Mouse (Mus musculus) hindbrain, embryonic 11.5 days (tissue): ENCODE data around the gene Anapc16. TPM values are rescaled to one million over a fixed set of nuclear protein-coding genes. Genes with fewer than 3 reads are reported as not detected.

Experiments used
- ATAC-seq: fragments of 200-750 bp; cut with Nextera tagmentation; 2 replicates; pipeline ENCODE4 v1.8.0; 2017; ENCODE audit warnings: mild to moderate bottlenecking, moderate TSS enrichment, moderate library complexity; ENCODE audit not compliant: low FRiP score
- DNase-seq: peaks from one replicate; pipeline ENCODE4 v3.0.0-alpha.2; 2015; ENCODE audit warnings: low spot score
- H3K27ac ChIP-seq: fragments of 300-500 bp; sonication (generic); 2 replicates; pipeline ENCODE4 v1.5.1; 2014; ENCODE audit warnings: mild to moderate bottlenecking, low read depth, low read length
- H3K27me3 ChIP-seq: fragments of 300-500 bp; sonication (generic); 2 replicates; pipeline ENCODE4 v1.6.1; 2014; ENCODE audit warnings: mild to moderate bottlenecking, low read length, moderate library complexity, mixed read lengths; ENCODE audit not compliant: control insufficient read depth, insufficient read depth
- H3K36me3 ChIP-seq: fragments of 300-500 bp; sonication (generic); 2 replicates; pipeline ENCODE4 v1.6.1; 2014; ENCODE audit warnings: mild to moderate bottlenecking, low read length, moderate library complexity, mixed read lengths; ENCODE audit not compliant: control insufficient read depth, insufficient read depth
- H3K4me1 ChIP-seq: fragments of 300-500 bp; sonication (generic); replicated peaks from 2 replicates; pipeline ENCODE4 v1.6.1; 2014; ENCODE audit warnings: low read length, mixed read lengths; ENCODE audit not compliant: control insufficient read depth, insufficient read depth
- H3K4me2 ChIP-seq: fragments of 300-500 bp; sonication (generic); replicated peaks from 2 replicates; pipeline ENCODE4 v1.6.1; 2014; ENCODE audit warnings: mild to moderate bottlenecking, low read depth, low read length
- H3K4me3 ChIP-seq: fragments of 300-500 bp; sonication (generic); 2 replicates; pipeline ENCODE4 v1.5.1; 2014; ENCODE audit warnings: low read depth, low read length
- H3K9ac ChIP-seq: fragments of 300-500 bp; sonication (generic); 2 replicates; pipeline ENCODE4 v1.6.1; 2014; ENCODE audit warnings: low read depth, low read length
- H3K9me3 ChIP-seq: fragments of 300-500 bp; sonication (generic); 2 replicates; pipeline ENCODE4 v1.6.1; 2016; ENCODE audit warnings: low read length; ENCODE audit not compliant: control insufficient read depth
- WGBS: fragments of 180-500 bp; shearing (Covaris S2); extraction: QIAGEN DNeasy Blood & Tissue Kit; methylation state at CpG from one replicate; pipeline ENCODE4 v1.1.7; 2014; 5-methylcytosine and 5-hydroxymethylcytosine counted together
- polyA plus RNA-seq: library from polyadenylated mRNA; unstranded; fragments of >200 nt; fragmentation: Nextera tagmentation; extraction: Ambion mirVana; gene quantifications from 2 replicates; pipeline ENCODE4 v1.2.1, GENCODE M21; 2014

Anapc16 gene
- polyA plus RNA-seq, 1 experiment from 2014 or later, result 115 TPM

DNA sequence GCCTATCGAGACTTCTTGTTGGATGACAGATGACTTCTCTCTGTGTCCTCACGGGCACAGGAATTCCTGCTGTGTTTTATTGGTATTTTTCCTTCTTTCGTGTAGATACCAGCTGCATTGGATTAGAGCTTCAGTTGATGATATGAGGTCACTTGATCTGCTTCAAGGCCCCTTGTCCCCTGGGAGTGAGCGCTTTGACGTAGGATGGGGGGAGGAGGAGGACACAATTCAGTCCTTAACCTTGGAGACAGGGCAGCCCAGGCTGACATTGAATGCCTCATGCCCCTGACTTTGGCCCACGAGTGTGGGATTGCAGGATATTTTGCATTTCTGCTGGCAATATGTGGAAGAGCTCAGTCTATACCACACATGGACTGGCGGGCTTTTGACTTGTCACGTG is 28.6 kb upstream of the Anapc16 start:
- WGBS, result 76% methylated on average over 8 of the region's 8 CpGs
- H3K4me2 ChIP-seq, result no peak overlapping the region
- no peaks in the 10 kb centered on the region for H3K4me1 ChIP-seq
- H3K27me3 ChIP-seq, result no peaks in the 10 kb centered on the region
- H3K4me3 ChIP-seq, result no peak overlapping the region
- DNase-seq (no peak), ATAC-seq (no peak)
- no peaks in the 10 kb centered on the region for H3K9me3 ChIP-seq
- H3K9ac ChIP-seq, result no peak overlapping the region
- no peaks in the 10 kb centered on the region for H3K36me3 ChIP-seq
- H3K27ac ChIP-seq, result no peak overlapping the region

DNA sequence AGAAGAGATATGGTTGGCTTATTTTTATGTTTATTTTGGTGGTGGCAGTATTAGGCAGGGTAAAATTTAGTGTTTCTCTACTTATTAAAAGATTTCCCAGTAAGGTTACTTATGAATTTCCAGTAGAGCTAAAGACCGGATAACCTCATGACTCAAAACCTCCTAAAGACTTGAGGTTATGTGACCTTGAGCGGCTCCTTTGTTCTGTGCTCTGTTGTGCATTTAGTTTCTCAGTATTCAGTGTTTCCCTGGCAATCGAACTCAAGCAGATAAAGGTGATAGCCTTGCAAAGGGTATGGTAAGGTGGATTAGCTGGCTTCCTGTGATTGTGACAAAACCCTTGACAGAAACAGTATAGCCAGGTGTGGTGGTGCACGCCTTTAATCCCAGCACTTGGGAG is 26.5 kb upstream of the Anapc16 start:
- no peak for DNase-seq
- H3K9ac ChIP-seq, result no peak overlapping the region
- H3K9me3 ChIP-seq, result no peaks in the 10 kb centered on the region
- H3K27me3 ChIP-seq, result no peaks in the 10 kb centered on the region
- no peak overlapping the region for H3K4me3 ChIP-seq
- no peaks in the 10 kb centered on the region for H3K36me3 ChIP-seq
- no peaks in the 10 kb centered on the region for H3K4me1 ChIP-seq
- WGBS, result 85% methylated on average over 4 of the region's 4 CpGs
- no peak for ATAC-seq
- no peak overlapping the region for H3K27ac ChIP-seq
- H3K4me2 ChIP-seq, result no peak overlapping the region

- no peak overlapping the region for H3K4me3 ChIP-seq
- ATAC-seq (no peak), DNase-seq (no peak)
- H3K4me2 ChIP-seq, result no peak overlapping the region
- 81% methylated on average over 7 of the region's 7 CpGs for WGBS
- H3K36me3 ChIP-seq, result no peaks in the 10 kb centered on the region
- no peak overlapping the region for H3K27ac ChIP-seq
- no peaks in the 10 kb centered on the region for H3K9me3 ChIP-seq
- no peak overlapping the region for H3K9ac ChIP-seq
- no peaks in the 10 kb centered on the region for H3K27me3 ChIP-seq
- H3K4me1 ChIP-seq, result no peaks in the 10 kb centered on the region
These were observed 26.0 kb upstream of the Anapc16 start for GRCm38 (mm10) chr10:60028979-60029378.

DNA sequence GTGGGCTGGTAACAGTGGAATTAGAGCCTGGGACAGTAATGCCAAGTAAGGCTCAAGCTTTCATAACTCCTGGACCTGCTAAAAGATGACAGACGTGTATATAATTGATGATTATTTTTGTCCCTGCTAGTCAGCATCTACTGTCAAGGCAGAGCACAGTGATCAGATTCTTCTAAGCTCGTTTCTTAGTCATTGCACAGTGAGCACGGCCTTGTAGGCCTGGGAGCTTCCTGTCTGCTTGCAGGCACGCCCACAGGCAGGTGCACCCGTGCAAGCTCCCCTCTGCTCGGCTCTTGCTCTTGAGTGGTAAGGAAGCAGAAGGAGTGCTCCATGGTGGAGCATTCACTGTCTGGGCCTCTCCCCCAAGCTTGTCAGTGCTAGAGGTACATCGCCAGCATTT is 25.2 kb upstream of the Anapc16 start:
- Histone ChIP-seq H3K4me3 (no peak overlapping the region), H3K4me2 (no peak overlapping the region), H3K4me1 (no peaks in the 10 kb centered on the region), H3K36me3 (no peaks in the 10 kb centered on the region), H3K9me3 (no peaks in the 10 kb centered on the region), H3K27ac (no peak overlapping the region), H3K9ac (no peak overlapping the region), H3K27me3 (no peaks in the 10 kb centered on the region)
- WGBS, result 89% methylated on average over 7 of the region's 7 CpGs
- DNase-seq (no peak), ATAC-seq (no peak)

GRCm38 (mm10) chr10:60027619-60028084 is 24.7 kb upstream of the Anapc16 start:
- H3K9me3 ChIP-seq, result no peaks in the 10 kb centered on the region
- no peaks in the 10 kb centered on the region for H3K27me3 ChIP-seq
- H3K4me1 ChIP-seq, result no peaks in the 10 kb centered on the region
- DNase-seq (no peak), ATAC-seq (no peak)
- no peak overlapping the region for H3K27ac ChIP-seq
- no peak overlapping the region for H3K4me3 ChIP-seq
- H3K9ac ChIP-seq, result no peak overlapping the region
- no peak overlapping the region for H3K4me2 ChIP-seq
- H3K36me3 ChIP-seq, result no peaks in the 10 kb centered on the region
- WGBS, result 68% methylated on average over 2 of the region's 2 CpGs

DNA sequence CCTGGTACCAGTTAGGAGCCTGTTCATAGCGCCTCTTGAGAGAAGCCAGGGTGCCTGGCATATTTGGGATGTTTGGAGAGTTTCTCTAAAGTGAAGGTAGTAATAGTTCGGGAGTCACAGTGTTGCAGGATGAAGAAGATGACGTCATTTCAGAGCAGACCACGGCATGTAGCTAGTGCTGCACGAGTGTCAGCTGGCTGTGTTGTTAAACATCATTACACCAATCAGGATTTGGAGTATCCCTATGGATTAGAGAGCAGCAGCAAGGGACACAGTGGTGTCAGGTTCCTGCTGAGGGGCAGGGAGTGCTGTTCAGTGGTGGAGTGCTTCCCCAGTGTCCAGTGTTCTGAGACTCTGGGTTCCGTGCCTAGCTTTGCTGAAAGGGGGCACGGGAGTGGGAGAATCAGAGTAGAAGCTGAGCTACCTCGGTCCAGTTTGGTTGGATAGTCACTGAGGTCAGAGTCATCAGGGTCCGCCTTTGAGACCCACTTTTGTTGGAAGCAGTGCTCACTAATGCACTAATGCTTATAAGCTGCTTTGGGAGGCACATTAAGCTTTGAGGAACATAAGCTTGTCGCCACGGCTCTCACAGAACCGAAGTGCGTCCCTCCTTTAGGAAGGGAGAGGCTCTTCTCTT is 23.9 kb upstream of the Anapc16 start:
- WGBS, result 74% methylated on average over 13 of the region's 13 CpGs
- H3K9me3 ChIP-seq, result no peaks in the 10 kb centered on the region
- H3K4me1 ChIP-seq, result no peaks in the 10 kb centered on the region
- H3K27ac ChIP-seq, result no peak overlapping the region
- no peaks in the 10 kb centered on the region for H3K36me3 ChIP-seq
- no peak for DNase-seq
- ATAC-seq, result no peak
- H3K9ac ChIP-seq, result no peak overlapping the region
- no peak overlapping the region for H3K4me2 ChIP-seq
- H3K27me3 ChIP-seq, result no peaks in the 10 kb centered on the region
- no peak overlapping the region for H3K4me3 ChIP-seq

- H3K4me2 ChIP-seq, result no peak overlapping the region
- no peaks in the 10 kb centered on the region for H3K4me1 ChIP-seq
- H3K9ac ChIP-seq, result no peak overlapping the region
- no peak for DNase-seq
- H3K27ac ChIP-seq, result no peak overlapping the region
- H3K27me3 ChIP-seq, result no peaks in the 10 kb centered on the region
- WGBS, result 76% methylated on average over 1 of the region's 1 CpGs
- no peaks in the 10 kb centered on the region for H3K9me3 ChIP-seq
- ATAC-seq, result no peak
- H3K4me3 ChIP-seq, result no peak overlapping the region
- no peaks in the 10 kb centered on the region for H3K36me3 ChIP-seq
These were observed 20.8 kb upstream of the Anapc16 start for GRCm38 (mm10) chr10:60023751-60024150.

DNA sequence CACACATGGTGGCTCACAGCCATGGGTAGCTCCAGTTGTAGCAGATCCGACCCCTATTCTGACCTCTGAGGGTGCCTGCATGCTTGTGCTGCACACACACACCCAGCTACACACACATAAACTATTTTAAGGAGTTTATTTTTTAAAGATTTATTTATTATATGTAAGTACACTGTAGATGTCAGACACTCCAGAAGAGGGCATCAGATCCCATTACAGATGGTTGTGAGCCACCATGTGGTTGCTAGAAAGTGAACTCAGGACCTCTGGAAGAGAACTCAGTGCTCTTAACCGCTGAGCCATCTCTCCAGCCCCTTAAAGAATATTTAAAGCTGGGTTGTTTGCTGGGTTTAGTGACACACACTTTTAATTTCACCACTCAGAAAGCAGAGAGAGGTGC is 16.4 kb upstream of the Anapc16 start:
- Histone ChIP-seq H3K9me3 (no peaks in the 10 kb centered on the region), H3K9ac (no peak overlapping the region), H3K27me3 (no peaks in the 10 kb centered on the region), H3K4me2 (no peak overlapping the region), H3K4me1 (no peaks in the 10 kb centered on the region), H3K4me3 (no peak overlapping the region), H3K36me3 (no peaks in the 10 kb centered on the region), H3K27ac (no peak overlapping the region)
- no peak for ATAC-seq
- DNase-seq, result no peak
- WGBS, result 78% methylated on average over 2 of the region's 2 CpGs

DNA sequence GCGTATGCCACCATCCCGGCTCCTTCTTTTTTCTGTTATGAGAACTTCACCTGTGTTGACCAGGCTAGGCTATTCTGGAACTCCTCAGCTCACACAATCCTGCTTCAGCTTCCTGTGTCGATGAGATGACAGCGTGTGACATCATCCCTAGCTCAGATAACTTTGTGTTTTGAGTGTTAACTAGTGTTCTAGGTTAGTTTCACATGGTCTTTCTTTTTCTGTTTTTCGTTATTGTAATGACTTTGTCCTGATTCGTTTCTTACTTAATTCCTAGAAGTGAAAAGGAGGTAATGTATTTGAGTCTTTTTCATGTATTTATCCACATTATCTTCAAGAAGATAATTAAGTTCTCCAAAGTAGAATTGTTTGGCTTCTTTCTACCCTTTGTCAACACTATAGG is 13.3 kb upstream of the Anapc16 start:
- Histone ChIP-seq H3K9ac (no peak overlapping the region), H3K36me3 (no peaks in the 10 kb centered on the region), H3K4me3 (no peak overlapping the region), H3K9me3 (no peaks in the 10 kb centered on the region), H3K4me1 (no peaks in the 10 kb centered on the region), H3K27me3 (no peaks in the 10 kb centered on the region), H3K4me2 (no peak overlapping the region), H3K27ac (no peak overlapping the region)
- 93% methylated on average over 6 of the region's 6 CpGs for WGBS
- ATAC-seq, result no peak
- DNase-seq, result no peak
